Mouse (Mus musculus) liver, embryonic 14.5 days (tissue): ENCODE results near the gene Nav2. TPM values are rescaled to one million over a fixed set of nuclear protein-coding genes. Genes with fewer than 3 reads are reported as not detected.

Experiments used
- ATAC-seq: fragments of 200-750 bp; cut with Nextera tagmentation; 2 replicates; pipeline ENCODE4 v1.8.0; 2017; ENCODE audit warnings: moderate number of reproducible peaks, mild to moderate bottlenecking, moderate library complexity; ENCODE audit not compliant: insufficient read depth
- DNase-seq, 3 experiments: peaks; one replicate each; pipeline ENCODE4 v3.0.0-alpha.2; 2012 to 2013; ENCODE audit warnings: low read depth in 3 of 3, low spot score in 3 of 3
- H3K27ac ChIP-seq: fragments of 300-500 bp; sonication (generic); 2 replicates; pipeline ENCODE4 v1.5.1; 2014; ENCODE audit warnings: moderate library complexity, mild to moderate bottlenecking, control low read depth, inconsistent platforms
- H3K27me3 ChIP-seq: fragments of 300-500 bp; sonication (generic); 2 replicates; pipeline ENCODE4 v1.6.1; 2014; ENCODE audit warnings: mild to moderate bottlenecking, low read length, moderate library complexity; ENCODE audit not compliant: control insufficient read depth, insufficient read depth
- H3K36me3 ChIP-seq: fragments of 300-500 bp; sonication (generic); replicated peaks from 2 replicates; pipeline ENCODE4 v1.6.1; 2014; ENCODE audit warnings: low read depth; ENCODE audit not compliant: control insufficient read depth, insufficient read depth
- H3K4me1 ChIP-seq, 2 experiments: fragments of 200-500 bp in 1 of 2; fragments of 300-500 bp in 1 of 2; sonication (generic) in 1 of 2; replicated peaks; 2 replicates each; pipeline ENCODE4 v1.6.1; 2012 to 2014; ENCODE audit warnings: antibody characterized with exemption in 1 of 2, inconsistent platforms in 1 of 2, low read length in 1 of 2; ENCODE audit not compliant: control insufficient read depth in 2 of 2, insufficient read depth in 2 of 2
- H3K4me2 ChIP-seq: fragments of 300-500 bp; sonication (generic); 2 replicates; pipeline ENCODE4 v1.6.1; 2014; ENCODE audit warnings: low read depth, mild to moderate bottlenecking, control low read depth, moderate library complexity
- H3K4me3 ChIP-seq, 2 experiments: fragments of 200-500 bp in 1 of 2; fragments of 300-500 bp in 1 of 2; sonication (generic) in 1 of 2; 2 replicates each; pipeline ENCODE4 v1.5.1; 2012 to 2014; ENCODE audit warnings: low read depth in 2 of 2, low read length in 2 of 2, mild to moderate bottlenecking in 2 of 2, control low read depth in 1 of 2, inconsistent platforms in 1 of 2, moderate library complexity in 1 of 2; ENCODE audit not compliant: insufficient read depth in 1 of 2
- H3K9ac ChIP-seq: fragments of 300-500 bp; sonication (generic); replicated peaks from 2 replicates; pipeline ENCODE4 v1.6.1; 2014; ENCODE audit warnings: mild to moderate bottlenecking, control low read depth, moderate library complexity
- H3K9me3 ChIP-seq: fragments of 300-500 bp; sonication (generic); 2 replicates; pipeline ENCODE4 v1.6.1; 2016; ENCODE audit warnings: low read length, mixed read lengths; ENCODE audit not compliant: control insufficient read depth
- CTCF ChIP-seq: IDR thresholded peaks from 2 replicates; pipeline ENCODE4 v1.5.1; 2016; ENCODE audit warnings: antibody characterized with exemption, low read depth, control low read depth
- EP300 ChIP-seq: IDR thresholded peaks from 2 replicates; pipeline ENCODE4 v1.6.1; 2016; ENCODE audit warnings: antibody characterized with exemption, low read depth
- WGBS: fragments of 180-500 bp; shearing (Covaris S2); extraction: QIAGEN DNeasy Blood & Tissue Kit; methylation state at CpG from one replicate; pipeline ENCODE4 v1.1.7; 2014; ENCODE audit not compliant: insufficient replicate concordance; 5-methylcytosine and 5-hydroxymethylcytosine counted together
- polyA plus RNA-seq, 2 experiments: library from polyadenylated mRNA; depleted of rRNA in 1 of 2; stranded (reverse) in 1 of 2; unstranded in 1 of 2; fragments of >200 nt; fragmentation: Nextera tagmentation in 1 of 2; extraction: Ambion mirVana in 1 of 2; gene quantifications; 2 replicates each; pipeline versions ENCODE4 v1.2.1 to v1.2.3; 2012 to 2014

Nav2 gene
- polyA plus RNA-seq, 2 experiments: 1.5 to 1.6 TPM

- Histone ChIP-seq H3K27me3 (peaks cover 7% of the 10 kb centered on the region), H3K4me1 (peaks cover 0 to 7% of the 10 kb centered on the region in 2 experiments; a peak in 2 of 4 replicates), H3K9me3 (no peaks in the 10 kb centered on the region), H3K27ac (no peak overlapping the region), H3K4me3 (no peak overlapping the region), H3K36me3 (no peaks in the 10 kb centered on the region), H3K4me2 (no peak overlapping the region), H3K9ac (no peak overlapping the region)
- DNase-seq (no peak), ATAC-seq (no peak)
- 27% methylated on average over 2 of the region's 2 CpGs for WGBS
- TF ChIP-seq CTCF (no peak), EP300 (no peak)
Observed at GRCm38 (mm10) chr7:48902454-48902853, 6.1 kb upstream of the Nav2 start.

GRCm38 (mm10) chr7:48909342-48909671, 791 bp downstream of the Nav2 start:
- TF ChIP-seq CTCF: no peak
- TF ChIP-seq EP300: no peak
- no peak overlapping the region for H3K27ac ChIP-seq
- H3K9me3 ChIP-seq: no peaks in the 10 kb centered on the region
- H3K36me3 ChIP-seq: no peaks in the 10 kb centered on the region
- no peaks in the 10 kb centered on the region for H3K27me3 ChIP-seq
- no peak overlapping the region for H3K4me3 ChIP-seq
- H3K4me2 ChIP-seq: no peak overlapping the region
- WGBS: 30% methylated on average over 4 of the region's 4 CpGs
- DNase-seq (no peak), ATAC-seq (no peak)
- no peak overlapping the region for H3K9ac ChIP-seq
- H3K4me1 ChIP-seq: peaks cover 3 to 9% of the 10 kb centered on the region in 2 experiments; a peak in 3 of 4 replicates

GRCm38 (mm10) chr7:48910282-48910681, 1.8 kb downstream of the Nav2 start:
- TF ChIP-seq EP300: no peak
- no peak for TF ChIP-seq CTCF
- ATAC-seq: no peak
- Histone ChIP-seq H3K36me3 (no peaks in the 10 kb centered on the region), H3K9me3 (no peaks in the 10 kb centered on the region), H3K9ac (no peak overlapping the region), H3K27ac (no peak overlapping the region), H3K27me3 (no peaks in the 10 kb centered on the region), H3K4me3 (no peak overlapping the region), H3K4me1 (peaks cover 3 to 9% of the 10 kb centered on the region in 2 experiments; a peak in 3 of 4 replicates), H3K4me2 (no peak overlapping the region)
- DNase-seq: no peak
- WGBS: 63% methylated on average over 6 of the region's 6 CpGs

GRCm38 (mm10) chr7:48911146-48911545, 2.6 kb downstream of the Nav2 start:
- H3K4me1 ChIP-seq: peaks cover 3 to 9% of the 10 kb centered on the region in 2 experiments; a peak in 3 of 4 replicates
- no peak for DNase-seq
- H3K4me3 ChIP-seq: no peak overlapping the region
- TF ChIP-seq CTCF (no peak), EP300 (no peak)
- ATAC-seq: no peak
- no peaks in the 10 kb centered on the region for H3K9me3 ChIP-seq
- no peaks in the 10 kb centered on the region for H3K36me3 ChIP-seq
- H3K27me3 ChIP-seq: no peaks in the 10 kb centered on the region
- H3K4me2 ChIP-seq: no peak overlapping the region
- no peak overlapping the region for H3K9ac ChIP-seq
- no peak overlapping the region for H3K27ac ChIP-seq

- no peak for ATAC-seq
- DNase-seq: no peak
- WGBS: 56% methylated on average over 12 of the region's 12 CpGs
Observed at GRCm38 (mm10) chr7:48914630-48915506, 6.4 kb downstream of the Nav2 start.

More at GRCm38 (mm10) chr7:48914630-48915506, 6.4 kb downstream of the Nav2 start:
- Histone ChIP-seq H3K27ac (no peak overlapping the region), H3K9ac (no peak overlapping the region), H3K27me3 (no peaks in the 10 kb centered on the region), H3K9me3 (no peaks in the 10 kb centered on the region), H3K4me3 (no peak overlapping the region), H3K4me1 (no peaks in the 10 kb centered on the region; a peak in 1 of 4 replicates), H3K36me3 (no peaks in the 10 kb centered on the region), H3K4me2 (no peak overlapping the region)
- TF ChIP-seq EP300 (no peak), CTCF (no peak)
